Mouse (Mus musculus): ENCODE results near the gene Cutc.

DNA sequence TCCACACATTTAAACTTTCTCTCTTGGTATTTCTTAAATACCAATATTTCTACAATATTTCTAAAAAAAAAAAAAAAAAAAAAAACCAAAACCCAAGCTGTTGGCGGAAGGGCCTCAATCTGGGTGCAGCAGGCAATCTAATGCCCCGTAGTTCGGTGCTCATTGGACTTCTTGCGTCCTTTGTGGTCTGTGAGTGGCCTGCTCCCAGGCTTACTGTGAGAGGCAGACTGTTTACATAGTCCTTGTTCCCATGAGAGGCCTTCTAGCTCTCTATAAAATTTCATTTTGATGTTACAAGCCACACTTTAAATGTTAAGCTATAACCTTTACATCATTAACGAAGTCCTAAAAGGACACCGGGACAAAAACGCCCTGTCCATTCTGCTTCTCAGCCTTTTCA lies 44.6 kb upstream of the Cutc start:
- TF ChIP-seq CTCF (IDR thresholded peaks at IDR 0.05; ENCODE audit: control insufficient read depth, insufficient read depth, insufficient replicate concordance, low read depth, low read length) (no peak), POLR2A (IDR thresholded peaks at IDR 0.05; ENCODE audit: control insufficient read depth, low read depth, low read length) (no peak)
